Mouse (Mus musculus) heart, postnatal 36 days (tissue): ENCODE measurements at regions not wholly inside any gene's neighbourhood (a gene's known extent, or its start where the extent isn't known, plus 50 kb on each side); places are given as distances from the start of the nearest gene placed in this dataset.

ENCODE experiments used
- DNase-seq, 2 experiments: peaks; one replicate each; pipeline ENCODE4 v3.0.0; 2021 to 2022
- intact Hi-C: fragments of 180-260 bp; cut with DNase I; formaldehyde crosslinking; loops from one replicate; pipeline ENCODE4 v1.15.1; 2025

- intact Hi-C loops = loop anchor here (2.0 kb wide), 1 partner anchor 57 kb away; no protein-coding TSS in a partner anchor
- no peak for DNase-seq
These were observed 381.8 kb upstream of the Npvf start for GRCm38 (mm10) chr6:51036074-51036473.

- intact Hi-C loops = loop anchor here (2.0 kb wide), 1 partner anchor 58 kb away; no protein-coding TSS in a partner anchor
These were observed 382.3 kb upstream of the Npvf start for GRCm38 (mm10) chr6:51036553-51036952.

DNA sequence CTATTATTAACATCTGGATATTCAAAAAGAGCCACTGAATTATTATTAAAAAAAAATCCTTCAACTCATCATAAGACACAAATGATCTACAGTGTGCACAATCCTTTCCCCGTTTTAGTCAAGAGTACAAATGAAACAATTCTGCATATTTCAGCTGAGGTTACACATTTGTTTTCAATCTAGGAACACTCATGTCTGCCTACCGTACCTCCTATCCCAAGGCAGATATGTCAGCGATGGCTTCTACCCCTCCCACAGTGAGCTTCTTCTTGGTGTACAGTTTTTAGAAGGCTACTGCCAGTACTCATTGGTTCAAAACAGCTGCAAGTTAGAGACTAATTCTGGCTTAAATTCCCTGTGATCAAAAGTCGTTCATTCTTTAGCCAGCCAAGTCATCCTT is 382.7 kb upstream of the Npvf start:
- intact Hi-C loops = loop anchor here (2.0 kb wide), 1 partner anchor 58 kb away; no protein-coding TSS in a partner anchor
- DNase-seq = no peak

More at GRCm38 (mm10) chr6:51036553-51036952, 382.3 kb upstream of the Npvf start:
- DNase-seq = peak in 1 of 2 experiments; percentile 31

- DNase-seq = no peak
- intact Hi-C loops = loop anchor here (2.0 kb wide), 1 partner anchor 129 kb away; no protein-coding TSS in a partner anchor
These were observed 385.4 kb upstream of the Npvf start for GRCm38 (mm10) chr6:51039486-51040180.

- intact Hi-C loops = no loop called here
- no peak for DNase-seq
These were observed 388.5 kb upstream of the Nfe2l3 start for GRCm38 (mm10) chr6:51043970-51044369.

DNA sequence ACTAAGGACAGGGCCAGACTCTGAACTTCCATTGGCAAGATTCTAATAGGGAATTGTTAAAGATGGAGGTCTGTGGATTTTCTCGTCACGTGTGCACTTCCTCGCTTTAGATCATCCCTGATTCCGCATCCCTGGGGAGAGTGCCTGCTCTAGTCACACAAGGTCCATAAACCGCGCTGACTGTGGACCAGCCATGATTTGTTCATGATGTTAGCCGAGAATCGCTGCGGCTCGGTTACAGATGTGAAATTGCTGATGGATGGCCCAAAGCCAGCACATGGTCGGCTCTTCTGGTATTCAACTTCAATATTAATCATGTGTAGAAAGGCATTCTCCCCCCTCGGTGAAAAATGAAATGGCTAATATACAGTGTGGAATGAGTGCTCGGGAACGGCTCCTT is 387.6 kb upstream of the Nfe2l3 start:
- DNase-seq = no peak
- intact Hi-C loops = no loop called here

DNA sequence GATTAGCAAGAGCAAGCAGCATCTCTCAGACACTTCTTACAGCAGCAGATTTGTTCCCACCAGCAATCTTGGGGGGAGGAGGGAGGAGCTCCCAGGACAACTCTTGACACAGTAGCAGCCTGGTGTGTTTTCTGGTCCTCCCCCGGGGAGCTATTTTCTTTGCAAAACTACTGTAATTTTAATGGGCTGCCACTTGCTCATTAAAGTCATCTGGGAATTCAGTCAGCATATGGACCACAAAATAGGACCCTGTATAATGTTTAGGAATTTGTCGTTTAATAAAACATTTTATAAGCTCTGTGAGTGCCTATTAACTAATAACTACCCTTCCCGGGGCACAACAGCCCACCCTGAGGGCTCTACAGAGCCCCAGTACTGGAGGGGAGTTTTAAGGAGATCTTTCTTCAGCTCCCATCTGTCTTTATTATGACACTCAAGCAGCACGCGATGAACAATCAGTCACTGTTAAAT is 380.0 kb upstream of the Nfe2l3 start:
- intact Hi-C loops = no loop called here
- no peak for DNase-seq

DNA sequence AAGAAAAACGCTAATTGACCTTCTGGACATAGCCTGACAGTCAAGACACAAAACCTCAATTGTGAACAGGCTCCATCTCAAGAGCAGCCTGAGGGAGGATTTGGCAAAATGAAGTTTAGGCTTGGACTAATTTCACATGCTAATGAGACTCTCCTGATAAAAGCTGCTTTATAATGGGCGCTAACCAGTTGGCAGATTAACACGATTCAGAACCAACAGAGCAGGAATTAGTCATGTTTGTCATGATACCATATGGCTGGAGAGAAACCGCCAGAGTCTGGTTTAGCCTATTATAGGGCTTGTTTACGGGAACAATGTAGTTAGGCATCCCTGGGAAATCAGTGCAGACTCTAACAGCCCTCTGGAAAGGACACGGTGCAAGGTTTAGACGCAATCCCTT is 375.2 kb upstream of the Nfe2l3 start:
- DNase-seq = no peak

DNA sequence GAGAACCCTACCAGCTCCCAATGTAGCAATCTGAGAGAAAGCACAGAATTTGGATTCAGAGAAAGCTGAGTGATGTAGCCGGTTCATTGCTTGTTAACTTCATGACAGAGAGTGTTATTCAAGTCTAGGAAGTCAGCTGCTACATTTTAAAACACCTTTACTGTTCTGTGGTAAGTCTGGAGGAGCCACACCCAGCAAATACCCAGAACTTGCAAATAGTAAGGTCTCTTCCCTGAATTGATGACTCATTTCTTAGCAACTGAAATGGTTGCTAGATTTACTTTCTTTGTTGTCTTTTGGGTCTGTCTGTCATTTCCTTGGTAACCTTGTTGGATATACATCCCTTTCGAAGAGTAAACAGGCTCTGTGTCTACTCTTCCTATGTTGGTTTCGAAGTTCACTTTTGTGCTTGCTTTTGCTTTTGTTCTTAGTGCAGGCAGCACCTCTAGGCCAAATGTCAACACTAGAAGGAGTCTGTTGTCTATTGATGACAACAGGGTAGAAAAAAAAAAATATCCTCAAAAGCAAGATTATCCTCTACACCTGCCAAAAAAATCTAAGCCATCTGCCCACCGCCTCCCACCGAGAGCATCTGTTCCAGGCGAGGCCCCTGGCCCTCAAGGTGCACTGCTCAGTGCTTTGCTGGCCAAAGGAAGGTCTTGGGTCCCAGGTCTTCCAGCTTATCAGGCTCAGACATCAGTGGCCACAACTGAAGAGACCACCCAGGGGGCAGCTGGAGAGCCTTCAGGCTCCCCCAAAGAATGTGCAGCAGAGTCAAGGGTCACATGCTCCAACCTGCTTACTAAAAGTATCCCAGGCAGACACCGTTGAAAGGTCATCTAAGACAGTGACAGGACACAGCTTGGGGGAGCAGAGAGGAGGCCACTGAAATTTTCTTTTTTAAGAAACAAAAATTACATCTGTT is 372.3 kb upstream of the Nfe2l3 start:
- intact Hi-C loops = no loop called here

More for the DNA sequence above, 375.2 kb upstream of the Nfe2l3 start:
- intact Hi-C loops = no loop called here

DNA sequence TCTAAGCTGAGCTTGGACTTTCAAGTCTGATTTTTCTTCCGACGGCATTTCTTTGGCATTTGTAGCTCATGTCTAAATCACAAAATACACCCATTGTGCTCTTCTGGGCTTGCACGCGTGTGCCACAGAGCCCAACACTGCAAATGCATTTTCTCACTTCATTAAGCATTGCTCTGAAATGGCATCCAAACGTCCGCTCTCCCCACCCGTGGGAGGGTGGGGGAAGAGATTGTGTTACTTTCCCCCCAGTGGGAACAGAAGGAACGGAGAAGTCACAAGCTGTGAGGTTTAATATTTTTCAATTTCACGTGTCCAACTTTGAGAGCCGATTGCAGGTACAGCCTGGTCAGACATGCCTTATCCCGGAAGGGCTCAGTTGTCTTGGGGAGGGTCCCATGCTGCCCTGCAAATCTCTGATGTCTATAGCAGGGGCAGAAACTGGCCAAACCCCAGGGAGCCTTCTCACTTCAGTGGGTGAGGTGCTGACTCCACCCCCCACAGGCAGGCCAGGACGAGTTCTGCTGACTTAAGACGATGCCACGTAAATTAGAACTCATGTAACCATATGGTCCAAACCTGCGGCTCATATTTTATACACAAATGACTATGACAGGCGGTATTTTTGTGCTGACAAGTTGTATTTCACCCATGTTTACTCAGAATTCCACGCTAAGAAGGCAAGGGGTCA is 371.5 kb upstream of the Nfe2l3 start:
- intact Hi-C loops = no loop called here
- no peak for DNase-seq

More for the DNA sequence above, 372.3 kb upstream of the Nfe2l3 start:
- no peak for DNase-seq

GRCm38 (mm10) chr6:51065156-51065555 is 367.3 kb upstream of the Nfe2l3 start:
- DNase-seq = no peak
- intact Hi-C loops = no loop called here

- intact Hi-C loops = no loop called here
- no peak for DNase-seq
These were observed 365.1 kb upstream of the Nfe2l3 start for GRCm38 (mm10) chr6:51067332-51067731.

GRCm38 (mm10) chr6:51069945-51070344 is 362.5 kb upstream of the Nfe2l3 start:
- no peak for DNase-seq
- intact Hi-C loops = no loop called here

DNA sequence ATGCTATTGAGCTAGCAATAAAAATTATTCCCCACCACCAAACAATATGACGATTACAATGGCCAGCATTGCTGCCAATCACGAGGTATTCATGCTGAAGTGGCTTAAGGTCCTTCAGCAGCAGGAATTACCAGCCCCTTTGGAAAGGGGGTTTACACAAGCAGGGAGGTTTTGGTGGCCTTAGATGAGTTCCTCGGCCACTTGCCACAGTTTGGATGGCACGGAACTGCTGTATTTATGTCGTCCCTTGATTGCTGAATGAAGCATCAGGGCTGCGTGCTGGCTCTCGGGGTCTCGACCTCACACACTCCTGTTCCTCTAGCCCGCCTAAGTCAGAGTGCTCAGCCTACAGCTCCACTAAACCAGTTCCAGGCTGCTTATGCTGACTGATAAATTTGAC is 361.2 kb upstream of the Nfe2l3 start:
- intact Hi-C loops = no loop called here
- no peak for DNase-seq

GRCm38 (mm10) chr6:51075026-51075425 is 357.4 kb upstream of the Nfe2l3 start:
- intact Hi-C loops = no loop called here
- no peak for DNase-seq

DNA sequence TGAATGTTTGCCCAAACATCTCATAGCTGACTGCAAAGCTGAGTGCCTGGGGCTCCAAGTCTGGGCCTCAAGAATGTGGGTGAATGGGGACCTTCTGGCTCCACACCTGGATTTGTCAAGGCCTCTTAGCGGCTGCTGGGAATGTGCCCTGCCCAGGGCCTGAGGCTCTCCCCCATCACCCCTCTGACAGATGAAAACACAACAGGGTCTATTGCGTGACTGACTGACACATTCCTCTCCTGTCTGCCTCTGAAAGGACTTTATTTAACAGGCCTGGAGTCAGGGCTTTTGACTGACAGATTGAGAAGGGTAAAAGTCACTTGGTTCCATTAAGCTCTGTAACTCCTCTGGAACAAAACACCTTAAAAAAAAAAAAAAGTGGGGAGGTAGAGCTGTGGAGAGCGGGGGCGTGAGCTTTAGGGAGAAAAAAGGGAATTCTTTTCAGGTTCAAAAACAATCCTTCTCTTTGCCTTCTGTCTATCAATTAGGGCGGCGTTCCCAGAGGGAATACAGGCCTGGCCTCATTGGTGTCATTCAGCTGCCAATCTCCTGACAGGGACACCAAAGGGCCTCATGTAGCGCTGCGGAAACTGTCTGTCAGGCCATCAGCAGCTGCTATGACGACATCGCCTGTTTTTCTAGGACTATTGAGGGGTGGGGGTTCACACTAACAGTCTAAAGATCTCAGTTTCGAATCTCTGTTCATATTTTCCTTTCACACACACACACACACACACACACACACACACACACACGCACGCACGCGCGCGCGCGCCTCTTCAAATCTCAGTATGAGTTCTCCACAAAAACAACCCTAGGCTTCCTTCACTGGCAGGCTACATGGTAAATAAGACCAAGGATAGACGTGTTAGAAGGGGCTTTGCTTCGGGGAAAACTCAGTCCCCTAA is 355.4 kb upstream of the Nfe2l3 start:
- no peak for DNase-seq
- intact Hi-C loops = no loop called here

DNA sequence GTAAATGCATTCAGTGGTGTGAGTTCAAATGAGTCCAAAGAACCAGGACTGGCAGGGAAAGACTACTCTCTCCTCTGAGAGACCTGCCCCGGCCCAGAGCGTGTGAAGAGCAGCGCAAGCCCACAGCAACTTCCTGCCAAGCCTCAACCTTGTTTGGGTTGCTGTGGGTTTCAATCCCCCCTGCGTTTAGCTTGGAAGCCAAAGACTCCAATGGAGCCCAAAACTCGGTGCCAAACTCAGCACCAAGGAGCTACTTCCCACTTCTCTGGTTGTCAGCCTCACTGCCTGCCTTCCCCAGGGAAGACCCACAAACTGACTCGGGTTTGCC is 354.7 kb upstream of the Nfe2l3 start:
- DNase-seq = peak; percentile 22 to 27
- intact Hi-C loops = no loop called here

GRCm38 (mm10) chr6:51078353-51078966 is 354.0 kb upstream of the Nfe2l3 start:
- peak in 1 of 2 experiments; percentile 36 for DNase-seq
- intact Hi-C loops = no loop called here

- intact Hi-C loops = no loop called here
- DNase-seq = no peak
These were observed 353.5 kb upstream of the Nfe2l3 start for GRCm38 (mm10) chr6:51078967-51079355.
